Mouse (Mus musculus): ENCODE measurements around the gene Dnah8. TPM values are rescaled to one million over a fixed set of nuclear protein-coding genes. Genes with fewer than 3 reads are reported as not detected.

The Dnah8 gene
- polyA plus RNA-seq, 1 experiment from 2014 or later: 9.8 TPM

DNA sequence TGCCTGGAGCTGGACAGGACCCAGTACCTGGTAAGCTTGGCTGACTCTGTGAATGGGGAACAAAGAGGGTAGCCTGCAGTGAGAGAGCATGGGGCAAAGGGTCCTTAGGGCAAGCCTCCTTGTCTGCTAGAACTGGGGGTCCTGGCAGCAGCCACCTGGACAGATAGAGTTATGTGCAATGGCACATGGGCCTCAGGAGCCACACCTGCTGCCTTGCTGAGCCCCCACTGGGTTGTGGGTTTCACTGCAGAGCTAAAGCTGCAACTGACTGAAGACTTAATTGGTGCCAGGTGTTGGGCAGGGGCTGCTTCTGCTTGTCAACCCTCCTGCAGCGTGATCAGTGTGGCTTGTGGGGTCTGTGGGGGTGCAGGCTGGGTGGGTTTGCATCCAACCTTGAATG is 267.9 kb downstream of the Dnah8 start:
- Histone ChIP-seq H3K9ac (replicated peaks; ENCODE audit: low read depth) (no peak overlapping the region), H3K27me3 (replicated peaks; ENCODE audit: insufficient read depth, low read length) (no peaks in the 10 kb centered on the region), H3K4me1 (ENCODE audit: insufficient read depth, low read depth, low read length) (no peaks in the 10 kb centered on the region), H3K27ac (ENCODE audit: low read length) (no peak overlapping the region), H3K36me3 (ENCODE audit: insufficient read depth, low read length) (no peaks in the 10 kb centered on the region), H3K9me3 (ENCODE audit: low read length) (no peaks in the 10 kb centered on the region), H3K4me2 (replicated peaks; ENCODE audit: low read depth, low read length) (no peak overlapping the region), H3K4me3 (ENCODE audit: low read depth, low read length) (no peak overlapping the region)
- ATAC-seq: no peak
- 33% methylated on average over 1 of the region's 1 CpGs for WGBS
- TF ChIP-seq EP300 (IDR thresholded peaks at IDR 0.05): no peak
- TF ChIP-seq CTCF (IDR thresholded peaks at IDR 0.05): no peak
- DNase-seq (ENCODE audit: low spot score): no peak

DNA sequence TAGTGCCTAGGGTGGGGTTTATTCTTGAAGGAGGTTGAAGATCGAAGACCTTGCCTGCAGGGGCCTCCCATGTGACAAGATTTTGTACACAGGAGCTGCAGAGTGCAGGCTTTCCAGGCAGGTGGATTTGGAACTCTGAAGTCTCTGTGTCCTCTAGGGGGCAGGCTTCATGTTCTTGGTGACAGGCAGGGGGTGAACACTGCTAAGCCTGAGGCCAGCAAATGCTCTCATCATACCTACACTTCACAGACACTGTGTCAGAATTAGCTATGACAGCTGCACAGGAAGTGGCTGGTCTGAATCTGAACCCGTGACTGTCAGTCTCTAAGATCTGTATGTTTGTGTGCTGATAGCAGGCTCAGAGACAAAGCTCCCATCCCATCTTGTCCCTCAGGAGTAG is 268.6 kb downstream of the Dnah8 start:
- Histone ChIP-seq H3K36me3 (ENCODE audit: insufficient read depth, low read length) (no peaks in the 10 kb centered on the region), H3K9me3 (ENCODE audit: low read length) (no peaks in the 10 kb centered on the region), H3K27me3 (replicated peaks; ENCODE audit: insufficient read depth, low read length) (no peaks in the 10 kb centered on the region), H3K4me2 (replicated peaks; ENCODE audit: low read depth, low read length) (no peak overlapping the region), H3K27ac (ENCODE audit: low read length) (no peak overlapping the region), H3K9ac (replicated peaks; ENCODE audit: low read depth) (no peak overlapping the region), H3K4me3 (ENCODE audit: low read depth, low read length) (no peak overlapping the region), H3K4me1 (ENCODE audit: insufficient read depth, low read depth, low read length) (no peaks in the 10 kb centered on the region)
- WGBS: 14% methylated on average over 2 of the region's 2 CpGs
- TF ChIP-seq CTCF (IDR thresholded peaks at IDR 0.05) (peak; percentile 65), EP300 (IDR thresholded peaks at IDR 0.05) (no peak)
- ATAC-seq: no peak
- DNase-seq (ENCODE audit: low spot score): peak; percentile 27

- H3K9me3 ChIP-seq (ENCODE audit: low read length): no peaks in the 10 kb centered on the region
- 5% methylated on average over 2 of the region's 2 CpGs for WGBS
- H3K9ac ChIP-seq (replicated peaks; ENCODE audit: low read depth): no peak overlapping the region
- no peak overlapping the region for H3K4me2 ChIP-seq (replicated peaks; ENCODE audit: low read depth, low read length)
- no peaks in the 10 kb centered on the region for H3K27me3 ChIP-seq (replicated peaks; ENCODE audit: insufficient read depth, low read length)
- ATAC-seq: no peak
- TF ChIP-seq EP300 (IDR thresholded peaks at IDR 0.05) (no peak), CTCF (IDR thresholded peaks at IDR 0.05) (no peak)
- no peak overlapping the region for H3K4me3 ChIP-seq (ENCODE audit: low read depth, low read length)
- DNase-seq (ENCODE audit: low spot score): no peak
- no peak overlapping the region for H3K27ac ChIP-seq (ENCODE audit: low read length)
- H3K4me1 ChIP-seq (ENCODE audit: insufficient read depth, low read depth, low read length): no peaks in the 10 kb centered on the region
- no peaks in the 10 kb centered on the region for H3K36me3 ChIP-seq (ENCODE audit: insufficient read depth, low read length)
These were observed 272.9 kb downstream of the Dnah8 start for GRCm38 (mm10) chr17:30897075-30897474.

DNA sequence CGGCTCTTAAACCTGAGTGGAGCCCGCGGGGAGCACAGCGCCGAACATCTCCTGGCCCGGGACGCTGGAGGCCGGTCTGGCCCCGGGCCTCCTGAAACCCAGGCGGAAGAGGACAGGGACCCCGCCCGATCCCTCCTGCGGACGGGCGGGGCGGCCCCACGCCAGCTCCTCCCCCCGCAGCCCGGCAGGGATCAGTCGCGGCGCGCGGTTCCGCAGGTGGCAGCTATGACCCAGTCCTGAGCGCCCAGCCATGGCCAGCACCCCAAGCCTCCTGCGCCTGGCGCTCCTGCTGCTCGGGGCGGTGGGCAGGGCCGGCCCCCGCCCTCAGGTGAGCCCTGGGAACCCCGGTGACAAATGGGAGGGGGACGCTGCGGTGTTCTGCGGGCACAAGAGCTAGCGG is 277.5 kb downstream of the Dnah8 start, which contains the start of gene Glp1r:
Gene Glp1r, plus strand, starts transcription at position 191 of the 400 bp plus-strand sequence.
- TF ChIP-seq CTCF (IDR thresholded peaks at IDR 0.05): no peak
- no peak for TF ChIP-seq EP300 (IDR thresholded peaks at IDR 0.05)
- no peaks in the 10 kb centered on the region for H3K36me3 ChIP-seq (ENCODE audit: insufficient read depth, low read length)
- DNase-seq (ENCODE audit: low spot score) (peak; percentile 30), ATAC-seq (peak; percentile 72)
- WGBS: 3% methylated on average over 28 of the region's 37 CpGs
- no peaks in the 10 kb centered on the region for H3K4me1 ChIP-seq (ENCODE audit: insufficient read depth, low read depth, low read length)
- H3K27me3 ChIP-seq (replicated peaks; ENCODE audit: insufficient read depth, low read length): 0 out of 2 replicates have a peak, but pooled peaks cover 5% of the 10 kb centered on the region
- H3K27ac ChIP-seq (ENCODE audit: low read length): no peak within 1 kb of the TSS
- H3K4me3 ChIP-seq (ENCODE audit: low read depth, low read length): peak within 1 kb of the TSS; percentile 41
- peak within 1 kb of the TSS; percentile 68 for H3K4me2 ChIP-seq (replicated peaks; ENCODE audit: low read depth, low read length)
- H3K9me3 ChIP-seq (ENCODE audit: low read length): no peaks in the 10 kb centered on the region
- peak within 1 kb of the TSS; percentile 30 for H3K9ac ChIP-seq (replicated peaks; ENCODE audit: low read depth)

- Histone ChIP-seq H3K27me3 (replicated peaks; ENCODE audit: insufficient read depth, low read length) (0 out of 2 replicates have a peak, but pooled peaks cover 5% of the 10 kb centered on the region), H3K9me3 (ENCODE audit: low read length) (no peaks in the 10 kb centered on the region), H3K4me2 (replicated peaks; ENCODE audit: low read depth, low read length) (peak overlapping the region; percentile 68), H3K4me1 (ENCODE audit: insufficient read depth, low read depth, low read length) (no peaks in the 10 kb centered on the region), H3K27ac (ENCODE audit: low read length) (no peak overlapping the region), H3K4me3 (ENCODE audit: low read depth, low read length) (peak overlapping the region; percentile 41; the same call in 1 of the 2 replicates), H3K9ac (replicated peaks; ENCODE audit: low read depth) (no peak overlapping the region), H3K36me3 (ENCODE audit: insufficient read depth, low read length) (no peaks in the 10 kb centered on the region)
- WGBS: 54% methylated on average over 2 of the region's 2 CpGs
- TF ChIP-seq EP300 (IDR thresholded peaks at IDR 0.05) (no peak), CTCF (IDR thresholded peaks at IDR 0.05) (no peak)
- ATAC-seq (no peak), DNase-seq (ENCODE audit: low spot score) (no peak)
These were observed 279.9 kb downstream of the Dnah8 start for GRCm38 (mm10) chr17:30904096-30904495.

- 38% methylated on average over 4 of the region's 4 CpGs for WGBS
- DNase-seq (ENCODE audit: low spot score) (peak; percentile 31), ATAC-seq (peak; percentile 41)
- no peaks in the 10 kb centered on the region for H3K4me1 ChIP-seq (ENCODE audit: insufficient read depth, low read depth, low read length)
- no peak overlapping the region for H3K4me2 ChIP-seq (replicated peaks; ENCODE audit: low read depth, low read length)
- no peak overlapping the region for H3K4me3 ChIP-seq (ENCODE audit: low read depth, low read length)
- no peak overlapping the region for H3K9ac ChIP-seq (replicated peaks; ENCODE audit: low read depth)
- H3K27ac ChIP-seq (ENCODE audit: low read length): no peak overlapping the region
- H3K27me3 ChIP-seq (replicated peaks; ENCODE audit: insufficient read depth, low read length): 0 out of 2 replicates have a peak, but pooled peaks cover 3% of the 10 kb centered on the region
- H3K9me3 ChIP-seq (ENCODE audit: low read length): no peaks in the 10 kb centered on the region
- TF ChIP-seq EP300 (IDR thresholded peaks at IDR 0.05): no peak
- TF ChIP-seq CTCF (IDR thresholded peaks at IDR 0.05): no peak
- no peaks in the 10 kb centered on the region for H3K36me3 ChIP-seq (ENCODE audit: insufficient read depth, low read length)
These were observed 283.4 kb downstream of the Dnah8 start for GRCm38 (mm10) chr17:30907577-30907976.
